Mouse (Mus musculus): ENCODE data around the gene Eif3g.

Gene Eif3g

DNA sequence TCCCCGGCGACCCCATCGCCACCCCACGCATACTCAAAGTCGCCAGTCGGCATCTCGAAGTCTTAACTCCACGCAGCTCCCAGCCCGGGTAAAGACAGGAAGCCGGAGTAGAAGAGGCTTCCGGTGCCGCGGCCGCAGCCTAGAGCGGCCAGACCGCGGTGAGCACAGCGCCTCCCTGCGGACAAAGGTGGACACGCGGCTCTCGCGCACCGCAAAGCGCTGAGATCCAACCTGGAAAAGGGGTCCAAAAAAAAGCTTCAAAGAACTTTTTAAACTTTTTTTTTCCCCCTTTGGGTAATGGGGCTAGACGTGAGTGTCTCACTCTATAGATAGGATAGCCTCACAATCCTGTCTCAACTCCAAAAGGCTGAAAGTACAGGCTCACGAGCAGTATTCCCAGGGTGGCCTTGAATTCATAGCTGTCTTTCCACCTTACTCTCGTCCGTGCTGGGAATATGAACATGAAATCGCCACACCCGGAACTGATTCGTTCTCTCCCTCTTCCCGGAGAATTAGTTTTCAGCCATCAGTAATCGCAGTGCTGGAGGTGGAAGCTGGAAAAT, at the start of gene Eif3g:
Gene Eif3g (minus strand): TSS at position 113 of the 563 bp plus-strand sequence.
- peak; percentile 82 for DNase-seq

DNA sequence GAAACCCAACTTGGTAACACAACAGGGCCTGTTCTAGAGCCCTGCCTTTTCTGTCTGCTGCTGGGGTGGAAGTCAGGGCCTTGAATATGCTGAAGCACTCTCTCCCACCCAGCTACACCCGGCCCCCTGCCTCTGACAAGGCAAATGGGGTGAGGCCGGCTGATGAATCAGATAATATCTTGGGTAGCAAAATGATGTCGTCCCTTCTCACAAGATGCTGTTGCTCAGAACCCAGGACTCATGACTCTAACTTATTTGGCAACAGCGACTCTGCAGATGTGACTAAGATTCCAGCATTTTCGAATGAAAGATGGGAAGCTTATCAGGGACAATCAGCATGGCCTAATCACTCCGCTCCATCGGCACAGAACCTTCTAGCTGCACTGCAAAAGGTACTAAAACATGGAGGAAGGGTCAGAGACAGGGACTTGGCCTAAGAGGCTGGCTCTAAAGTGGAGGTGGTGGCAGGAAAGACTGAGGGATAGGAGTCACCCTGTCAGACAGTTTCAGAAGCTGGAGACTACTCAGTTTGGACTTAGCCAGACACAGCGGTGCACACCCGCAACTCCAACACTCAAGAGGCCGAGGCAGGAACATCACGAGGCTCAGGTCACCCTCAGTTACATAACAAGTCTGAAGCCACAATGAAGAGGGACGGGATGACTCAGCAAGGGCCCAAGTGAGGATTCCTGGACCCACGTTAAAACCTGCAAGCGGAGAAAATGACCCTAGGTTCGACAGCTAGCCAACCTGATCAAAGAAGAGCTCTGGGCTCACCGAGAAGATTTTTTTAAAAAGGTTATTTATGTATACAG, 47.9 kb upstream of the Eif3g start:
- no peak for DNase-seq

DNA sequence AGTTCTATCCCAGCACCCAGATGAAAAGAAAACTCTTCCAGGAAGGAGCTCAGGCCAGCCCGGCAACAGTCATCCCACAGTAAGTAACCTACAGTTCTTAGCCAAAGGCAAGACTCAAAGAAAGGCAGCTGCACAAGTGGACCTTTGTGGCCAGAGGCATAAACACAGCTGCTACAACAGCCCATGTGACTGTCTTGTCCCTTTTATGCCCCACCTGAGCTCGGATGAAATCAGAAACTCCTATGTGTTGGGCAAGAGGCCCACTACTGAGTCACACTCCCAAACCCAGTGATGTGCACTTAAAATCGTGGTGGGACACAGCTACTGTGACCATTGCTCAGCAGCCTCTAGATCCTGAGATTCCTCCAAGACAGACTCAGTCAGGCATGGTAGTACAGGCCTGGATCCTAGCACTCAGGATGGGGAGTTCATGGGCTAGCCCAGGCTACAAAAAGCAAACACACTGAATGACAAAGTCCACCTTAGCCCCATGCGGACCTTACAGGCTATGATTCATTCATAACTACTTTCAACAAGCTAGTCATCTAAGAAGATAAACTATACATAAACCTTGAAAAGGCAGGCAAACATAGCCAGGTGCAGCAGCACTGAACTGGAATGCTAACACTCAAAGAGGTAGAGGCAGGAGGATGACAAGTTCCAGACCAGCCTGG, 46.4 kb upstream of the Eif3g start:
- DNase-seq = no peak

DNA sequence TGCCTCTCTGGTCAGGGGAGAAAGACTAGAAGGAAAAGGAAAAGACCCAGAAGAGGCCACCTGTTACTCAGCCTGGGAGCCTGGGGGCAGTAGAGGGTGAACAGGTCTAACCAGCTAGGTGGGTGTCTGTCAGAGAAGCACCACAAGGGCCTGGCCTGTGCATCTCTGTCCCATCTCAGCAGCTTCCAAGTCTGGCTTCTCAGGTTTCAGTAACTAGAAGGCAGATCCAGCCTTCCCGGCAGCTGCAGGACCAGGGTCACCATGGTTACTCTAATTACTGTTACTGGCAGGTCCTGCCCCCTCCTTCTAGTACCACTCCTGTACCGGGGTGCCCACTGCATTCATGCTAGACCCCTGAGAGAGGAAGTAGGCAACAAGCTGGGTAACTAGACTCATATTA, 45.5 kb upstream of the Eif3g start:
- no peak for DNase-seq

DNA sequence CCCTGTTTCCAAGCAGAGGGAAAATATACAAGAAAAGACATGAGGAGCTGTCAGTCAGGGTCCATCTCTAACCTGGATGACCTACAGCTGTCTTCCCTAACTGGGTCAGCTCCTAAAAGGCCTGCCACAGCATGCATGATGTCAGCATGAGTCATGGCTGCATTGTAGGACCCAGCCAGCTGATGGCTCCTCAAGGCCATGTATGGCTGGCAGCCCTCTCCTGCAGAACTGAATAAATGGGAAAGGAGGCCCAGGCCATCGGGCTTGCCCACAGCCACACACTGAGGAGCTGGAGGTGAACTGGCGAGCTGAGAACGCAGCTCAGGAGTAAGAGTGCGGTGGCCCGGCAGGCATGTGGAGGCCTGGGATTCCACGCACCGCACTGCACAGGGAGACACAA, 45.0 kb upstream of the Eif3g start:
- DNase-seq = peak; percentile 15

DNA sequence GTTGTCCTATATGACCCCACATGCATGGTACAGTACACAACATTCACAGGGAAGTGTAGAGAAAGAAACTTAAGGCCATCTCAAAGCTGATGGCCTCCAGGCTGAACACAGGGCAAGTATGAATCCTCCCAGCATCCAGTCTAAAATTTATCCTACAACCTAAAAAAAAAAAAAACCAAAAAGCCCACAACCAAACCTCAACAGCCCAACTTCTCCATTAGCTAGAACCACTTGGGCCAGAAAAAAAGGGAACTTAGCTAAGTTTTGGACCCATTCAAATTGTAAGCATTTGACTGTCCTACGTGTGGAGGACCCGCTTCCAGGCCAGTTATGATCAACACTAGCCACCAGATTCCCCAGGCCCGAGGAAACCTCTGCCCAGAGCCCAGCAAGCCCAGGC, 24.8 kb upstream of the Eif3g start:
- no peak for DNase-seq

- DNase-seq = no peak
Measured at GRCm38 (mm10) chr9:20916160-20916559, 17.7 kb upstream of the Eif3g start.

DNA sequence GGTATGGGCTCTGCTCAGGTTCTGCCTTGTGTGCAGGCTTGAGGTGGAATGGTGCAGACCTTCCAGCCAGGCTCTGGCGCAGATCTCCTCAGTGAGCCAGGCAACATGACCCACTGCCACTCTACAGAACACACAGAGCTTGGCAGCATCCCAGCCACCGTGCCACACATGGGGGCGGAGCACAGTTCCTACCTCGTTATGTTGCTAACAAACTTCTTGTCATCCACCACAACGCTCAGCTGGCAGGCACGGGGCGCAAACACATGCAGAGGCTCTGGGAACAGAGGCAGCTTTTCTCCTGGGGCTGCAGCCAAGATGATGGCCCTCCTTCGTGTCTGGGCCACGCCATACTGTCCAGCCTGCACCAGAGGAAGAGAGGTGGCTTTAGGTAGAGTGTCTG, 11.5 kb upstream of the Eif3g start:
- DNase-seq = peak; percentile 60

GRCm38 (mm10) chr9:20902174-20902491, 3.7 kb upstream of the Eif3g start:
- DNase-seq = no peak

- no peak for DNase-seq
Measured at GRCm38 (mm10) chr9:20901466-20902173, 3.2 kb upstream of the Eif3g start.

- DNase-seq = no peak
Measured at GRCm38 (mm10) chr9:20897736-20898510, 500 bp downstream of the Eif3g start.

DNA sequence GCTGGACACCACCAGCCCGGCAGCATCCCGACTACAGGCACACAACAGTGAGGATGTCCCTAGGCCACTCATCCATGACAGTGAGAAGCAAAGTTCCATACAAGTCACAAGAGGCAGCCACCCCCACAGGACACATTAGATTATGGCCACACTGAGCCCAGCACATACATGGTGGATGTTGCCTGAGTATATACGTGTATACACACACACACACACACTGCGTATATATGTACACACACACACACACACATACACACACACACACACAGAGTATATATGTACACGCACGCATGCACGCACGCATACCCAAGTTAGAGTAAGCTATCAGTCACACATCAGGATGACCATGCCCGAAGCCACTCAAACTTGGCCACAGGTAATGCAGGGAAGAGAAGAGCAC, 3.0 kb downstream of the Eif3g start:
- DNase-seq = no peak

- no peak for DNase-seq
Measured at GRCm38 (mm10) chr9:20894629-20895028, 3.8 kb downstream of the Eif3g start.

GRCm38 (mm10) chr9:20893590-20894343, 4.7 kb downstream of the Eif3g start:
- no peak for DNase-seq

DNA sequence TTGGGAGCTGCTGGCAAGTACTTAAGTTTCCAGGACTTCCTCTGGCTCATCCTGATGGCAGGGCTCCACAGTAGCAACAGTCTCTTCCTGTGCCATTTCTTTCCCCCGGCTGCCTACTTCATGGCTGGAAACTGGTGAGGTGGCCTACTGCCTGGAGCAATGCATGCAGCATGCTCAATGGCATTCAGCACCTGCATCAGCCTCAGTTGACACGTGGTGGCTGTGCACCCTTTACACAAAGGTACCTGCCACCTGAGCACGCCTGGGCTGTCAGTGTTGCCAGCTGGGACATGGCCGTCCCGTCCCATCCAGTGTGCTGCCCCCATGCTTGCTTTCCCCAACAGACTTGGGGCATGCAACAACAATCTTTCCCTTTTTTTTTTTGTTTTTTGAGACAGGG, 5.4 kb downstream of the Eif3g start:
- DNase-seq = no peak

GRCm38 (mm10) chr9:20892104-20892653, 6.2 kb downstream of the Eif3g start:
- DNase-seq = no peak

DNA sequence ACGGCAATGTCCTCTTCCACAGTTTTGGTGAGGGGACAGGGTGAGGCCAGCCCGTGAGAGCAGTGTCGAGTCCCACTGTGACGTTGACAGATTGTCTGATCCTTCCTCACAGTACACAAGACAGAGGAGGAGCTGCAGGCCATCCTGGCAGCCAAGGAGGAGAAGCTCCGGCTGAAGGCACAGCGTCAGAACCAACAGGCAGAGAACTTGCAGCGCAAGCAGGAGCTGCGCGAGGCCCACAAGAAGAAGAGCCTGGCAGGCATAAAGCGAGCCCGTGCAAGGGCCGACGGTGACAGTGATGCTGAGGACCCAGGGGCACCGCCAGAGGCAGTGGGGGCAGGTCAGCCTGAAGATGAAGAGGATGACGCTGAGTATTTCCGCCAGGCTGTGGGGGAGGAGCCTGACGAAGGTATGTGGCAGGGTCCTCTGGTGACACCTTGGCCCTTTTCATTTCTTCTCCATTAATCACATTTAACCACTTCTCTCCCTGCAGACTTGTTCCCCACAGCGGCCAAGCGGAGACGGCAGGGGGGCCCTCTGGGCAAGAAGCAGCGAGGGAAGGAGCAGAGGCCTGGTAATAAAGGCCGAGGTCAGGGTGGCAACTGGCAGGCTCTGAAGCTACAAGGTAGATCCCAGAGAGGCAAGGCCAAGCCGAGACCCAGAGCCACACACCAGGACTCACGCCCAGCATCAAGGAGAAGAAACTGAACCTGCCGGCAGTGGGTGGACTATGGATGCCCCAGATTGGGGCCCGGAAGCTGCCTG, 6.9 kb downstream of the Eif3g start:
- DNase-seq = no peak

DNA sequence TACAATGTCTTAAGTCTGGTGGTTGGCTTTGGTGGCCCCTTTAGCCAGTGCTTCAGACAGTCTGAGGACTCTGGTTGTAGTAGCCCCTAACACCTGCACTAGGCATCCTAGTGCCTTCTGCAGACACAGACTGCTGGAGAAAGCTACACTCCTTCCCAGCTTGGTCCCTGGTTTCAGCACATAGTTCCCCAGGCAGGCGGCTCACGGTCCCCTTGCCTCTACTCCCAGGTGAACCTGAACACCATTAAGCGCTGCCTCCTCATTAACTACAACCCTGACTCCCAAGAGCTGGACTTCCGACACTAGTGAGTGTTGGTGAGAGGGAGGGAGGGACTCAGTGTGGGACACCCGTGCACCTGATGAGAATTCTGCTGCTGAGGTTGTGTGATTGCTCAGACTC, 8.0 kb downstream of the Eif3g start:
- DNase-seq = no peak

- no peak for DNase-seq
Measured at GRCm38 (mm10) chr9:20889185-20890141, 9.0 kb downstream of the Eif3g start.

DNA sequence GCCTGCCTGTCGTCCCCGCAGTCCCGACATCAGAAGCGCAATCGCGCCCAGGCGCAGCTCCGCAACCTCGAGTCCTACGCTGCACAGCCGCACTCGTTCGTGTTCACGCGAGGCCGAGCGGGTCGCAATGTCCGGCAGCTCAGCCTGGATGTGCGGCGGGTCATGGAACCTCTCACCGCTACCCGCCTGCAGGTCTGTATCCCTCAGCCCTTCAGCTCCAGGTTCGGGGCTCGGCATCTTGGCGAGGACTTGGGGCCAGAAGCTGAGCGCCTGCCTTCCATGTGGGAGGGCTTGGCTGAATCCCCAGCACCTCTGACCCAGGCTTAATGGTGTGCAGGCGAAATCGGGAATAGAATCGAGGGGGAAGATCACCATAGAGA, 10.0 kb downstream of the Eif3g start:
- no peak for DNase-seq

All from layer of hippocampus, adult 9-11 months (tissue).